Mouse (Mus musculus): ENCODE measurements around the gene Zdhhc18. TPM values are rescaled to one million over a fixed set of nuclear protein-coding genes. Genes with fewer than 3 reads are reported as not detected.
A peak's percentile ranks its signal among the peaks of the same experiment; 100 is the strongest.

Gene Zdhhc18
- polyA plus RNA-seq, 1 experiment from 2014 or later, result 4.4 TPM

- H3K4me1 ChIP-seq (replicated peaks), result no peaks in the 10 kb centered on the region
- WGBS, result 99% methylated on average over 5 of the region's 5 CpGs
- ATAC-seq (ENCODE audit: low FRiP score), result no peak
Observed at GRCm38 (mm10) chr4:133611815-133612214, 38.1 kb downstream of the Zdhhc18 start.

GRCm38 (mm10) chr4:133609719-133610118 lies 40.2 kb downstream of the Zdhhc18 start:
- no peak overlapping the region for H3K27ac ChIP-seq
- no peak overlapping the region for H3K4me2 ChIP-seq
- H3K4me3 ChIP-seq, result no peak overlapping the region
- H3K9ac ChIP-seq, result no peak overlapping the region
- no peaks in the 10 kb centered on the region for H3K27me3 ChIP-seq
- 0 out of 2 replicates have a peak, but pooled peaks have one; percentile 59 for ATAC-seq (ENCODE audit: low FRiP score)
- H3K4me1 ChIP-seq (replicated peaks), result no peaks in the 10 kb centered on the region
- 17% methylated on average over 6 of the region's 6 CpGs for WGBS
- peaks cover 5% of the 10 kb centered on the region; the same call in 1 of the 2 replicates for H3K9me3 ChIP-seq
- H3K36me3 ChIP-seq, result peaks cover 82% of the 10 kb centered on the region

More at GRCm38 (mm10) chr4:133611815-133612214, 38.1 kb downstream of the Zdhhc18 start:
- no peak overlapping the region for H3K4me3 ChIP-seq
- H3K4me2 ChIP-seq, result no peak overlapping the region
- H3K9ac ChIP-seq, result no peak overlapping the region
- no peak overlapping the region for H3K27ac ChIP-seq
- peaks cover 5% of the 10 kb centered on the region; the same call in 1 of the 2 replicates for H3K9me3 ChIP-seq
- peaks cover 82% of the 10 kb centered on the region for H3K36me3 ChIP-seq
- H3K27me3 ChIP-seq, result no peaks in the 10 kb centered on the region

- 81% methylated on average over 10 of the region's 10 CpGs for WGBS
- peaks cover 71% of the 10 kb centered on the region for H3K36me3 ChIP-seq
- H3K4me1 ChIP-seq (replicated peaks), result no peaks in the 10 kb centered on the region
- H3K4me2 ChIP-seq, result no peak overlapping the region
- peaks cover 4% of the 10 kb centered on the region; the same call in 1 of the 2 replicates for H3K9me3 ChIP-seq
- H3K4me3 ChIP-seq, result no peak overlapping the region
- no peak for ATAC-seq (ENCODE audit: low FRiP score)
- H3K9ac ChIP-seq, result no peak overlapping the region
- H3K27me3 ChIP-seq, result peaks cover 16% of the 10 kb centered on the region
- no peak overlapping the region for H3K27ac ChIP-seq
Observed at GRCm38 (mm10) chr4:133607284-133607683, 42.7 kb downstream of the Zdhhc18 start.

GRCm38 (mm10) chr4:133605330-133605729 lies 44.6 kb downstream of the Zdhhc18 start:
- WGBS, result 57% methylated on average over 9 of the region's 9 CpGs
- no peak for ATAC-seq (ENCODE audit: low FRiP score)
- H3K4me1 ChIP-seq (replicated peaks), result peaks cover 5% of the 10 kb centered on the region
- no peak overlapping the region for H3K4me3 ChIP-seq
- H3K27ac ChIP-seq, result no peak overlapping the region
- H3K27me3 ChIP-seq, result peaks cover 33% of the 10 kb centered on the region
- H3K4me2 ChIP-seq, result no peak overlapping the region
- peak overlapping the region; percentile 15; the same call in 1 of the 2 replicates for H3K9ac ChIP-seq
- peaks cover 54% of the 10 kb centered on the region for H3K36me3 ChIP-seq
- H3K9me3 ChIP-seq, result no peaks in the 10 kb centered on the region

- Histone ChIP-seq H3K36me3 (peaks cover 51% of the 10 kb centered on the region), H3K4me3 (no peak overlapping the region), H3K27ac (no peak overlapping the region), H3K4me2 (no peak overlapping the region), H3K4me1 (replicated peaks) (peaks cover 9% of the 10 kb centered on the region), H3K9me3 (no peaks in the 10 kb centered on the region), H3K9ac (no peak overlapping the region), H3K27me3 (peaks cover 38% of the 10 kb centered on the region)
- no peak for ATAC-seq (ENCODE audit: low FRiP score)
- WGBS, result 60% methylated on average over 6 of the region's 6 CpGs
Observed at GRCm38 (mm10) chr4:133604856-133605255, 45.1 kb downstream of the Zdhhc18 start.

- H3K9me3 ChIP-seq, result no peaks in the 10 kb centered on the region
- ATAC-seq (ENCODE audit: low FRiP score), result no peak
- H3K4me3 ChIP-seq, result no peak overlapping the region
- H3K9ac ChIP-seq, result no peak overlapping the region
- peaks cover 51% of the 10 kb centered on the region for H3K36me3 ChIP-seq
- peaks cover 16% of the 10 kb centered on the region for H3K4me1 ChIP-seq (replicated peaks)
- no peak overlapping the region for H3K4me2 ChIP-seq
- whole genome bisulfite sequencing, result 94% methylated on average over 7 of the region's 7 CpGs
- peaks cover 45% of the 10 kb centered on the region for H3K27me3 ChIP-seq
- H3K27ac ChIP-seq, result no peak overlapping the region
Observed at GRCm38 (mm10) chr4:133604175-133604574, 45.8 kb downstream of the Zdhhc18 start.

- Histone ChIP-seq H3K27me3 (peaks cover 56% of the 10 kb centered on the region), H3K4me2 (no peak overlapping the region), H3K9ac (no peak overlapping the region), H3K4me3 (no peak overlapping the region), H3K4me1 (replicated peaks) (peaks cover 17% of the 10 kb centered on the region), H3K9me3 (no peaks in the 10 kb centered on the region), H3K36me3 (peaks cover 43% of the 10 kb centered on the region), H3K27ac (no peak overlapping the region)
- no peak for ATAC-seq (ENCODE audit: low FRiP score)
- WGBS, result 92% methylated on average over 5 of the region's 5 CpGs
Observed at GRCm38 (mm10) chr4:133603056-133603455, 46.9 kb downstream of the Zdhhc18 start.

- 3% methylated on average over 16 of the region's 16 CpGs for WGBS
- Histone ChIP-seq H3K4me2 (peak within 1 kb of the TSS; percentile 19; the same call in 1 of the 2 replicates), H3K36me3 (peaks cover 31% of the 10 kb centered on the region), H3K9me3 (no peaks in the 10 kb centered on the region), H3K4me1 (replicated peaks) (peaks cover 17% of the 10 kb centered on the region), H3K4me3 (peak within 1 kb of the TSS; percentile 11), H3K27ac (no peak within 1 kb of the TSS), H3K27me3 (peaks cover 67% of the 10 kb centered on the region), H3K9ac (no peak within 1 kb of the TSS)
- ATAC-seq (ENCODE audit: low FRiP score), result no peak
Observed at GRCm38 (mm10) chr4:133601721-133602218, 48.2 kb downstream of the Zdhhc18 start, which contains the start of gene Sfn. Gene Sfn, minus strand, starts transcription at chr4:133602168.

GRCm38 (mm10) chr4:133600306-133600705 lies 49.6 kb downstream of the Zdhhc18 start:
- Histone ChIP-seq H3K9me3 (no peaks in the 10 kb centered on the region), H3K4me2 (peak overlapping the region; percentile 66)
- WGBS, result 18% methylated on average over 9 of the region's 9 CpGs

GRCm38 (mm10) chr4:133599571-133600073 lies 50.3 kb downstream of the Zdhhc18 start:
- WGBS, result under 1% methylated on average over 50 of the region's 50 CpGs
- H3K9me3 ChIP-seq, result no peaks in the 10 kb centered on the region
- H3K36me3 ChIP-seq, result peaks cover 13% of the 10 kb centered on the region
- H3K4me3 ChIP-seq, result peak overlapping the region; percentile 45
- ATAC-seq (ENCODE audit: low FRiP score), result peak; percentile 87
- peaks cover 67% of the 10 kb centered on the region for H3K27me3 ChIP-seq
- peaks cover 17% of the 10 kb centered on the region for H3K4me1 ChIP-seq (replicated peaks)
- H3K27ac ChIP-seq, result no peak overlapping the region
- peak overlapping the region; percentile 51 for H3K9ac ChIP-seq
- H3K4me2 ChIP-seq, result peak overlapping the region; percentile 66

More at GRCm38 (mm10) chr4:133600306-133600705, 49.6 kb downstream of the Zdhhc18 start:
- Histone ChIP-seq H3K36me3 (peaks cover 18% of the 10 kb centered on the region), H3K9ac (peak overlapping the region; percentile 51; the same call in 1 of the 2 replicates), H3K4me1 (replicated peaks) (peaks cover 17% of the 10 kb centered on the region), H3K27ac (no peak overlapping the region), H3K27me3 (peaks cover 67% of the 10 kb centered on the region), H3K4me3 (peak overlapping the region; percentile 45)
- ATAC-seq (ENCODE audit: low FRiP score), result no peak

GRCm38 (mm10) chr4:133599116-133599515 lies 50.8 kb downstream of the Zdhhc18 start:
- peaks cover 17% of the 10 kb centered on the region for H3K4me1 ChIP-seq (replicated peaks)
- no peak overlapping the region for H3K27ac ChIP-seq
- H3K4me2 ChIP-seq, result peak overlapping the region; percentile 66
- H3K4me3 ChIP-seq, result peak overlapping the region; percentile 45
- 30% methylated on average over 7 of the region's 7 CpGs for WGBS
- peaks cover 10% of the 10 kb centered on the region for H3K36me3 ChIP-seq
- H3K27me3 ChIP-seq, result peaks cover 67% of the 10 kb centered on the region
- no peaks in the 10 kb centered on the region for H3K9me3 ChIP-seq
- H3K9ac ChIP-seq, result peak overlapping the region; percentile 51; the same call in 1 of the 2 replicates
- no peak for ATAC-seq (ENCODE audit: low FRiP score)

GRCm38 (mm10) chr4:133598616-133599015 lies 51.3 kb downstream of the Zdhhc18 start:
- Histone ChIP-seq H3K27me3 (peaks cover 64% of the 10 kb centered on the region), H3K9ac (no peak overlapping the region), H3K36me3 (peaks cover 5% of the 10 kb centered on the region), H3K4me1 (replicated peaks) (peaks cover 17% of the 10 kb centered on the region), H3K9me3 (no peaks in the 10 kb centered on the region), H3K27ac (no peak overlapping the region), H3K4me3 (no peak overlapping the region), H3K4me2 (no peak overlapping the region)
- ATAC-seq (ENCODE audit: low FRiP score), result no peak
- WGBS, result 55% methylated on average over 4 of the region's 4 CpGs

- Histone ChIP-seq H3K4me2 (no peak overlapping the region), H3K9me3 (no peaks in the 10 kb centered on the region), H3K36me3 (peaks cover 17% of the 10 kb centered on the region), H3K27me3 (peaks cover 39% of the 10 kb centered on the region), H3K4me3 (no peak overlapping the region), H3K4me1 (replicated peaks) (peaks cover 12% of the 10 kb centered on the region), H3K9ac (no peak overlapping the region), H3K27ac (no peak overlapping the region)
- no peak for ATAC-seq (ENCODE audit: low FRiP score)
- WGBS, result 87% methylated on average over 6 of the region's 6 CpGs
Observed at GRCm38 (mm10) chr4:133596084-133596483, 53.9 kb downstream of the Zdhhc18 start.
